Mouse (Mus musculus): ENCODE results near the gene Prkar1b. TPM values are rescaled to one million over a fixed set of nuclear protein-coding genes. Genes with fewer than 3 reads are reported as not detected.

Prkar1b gene
- total and polyA plus RNA-seq, 2 experiments from 2014 or later, result 303 to 392 TPM

- Histone ChIP-seq H3K27me3 (ENCODE audit: insufficient read depth, low read length) (no peaks in the 10 kb centered on the region), H3K36me3 (ENCODE audit: insufficient read depth) (no peaks in the 10 kb centered on the region), H3K9me3 (ENCODE audit: low read length) (no peaks in the 10 kb centered on the region), H3K4me2 (ENCODE audit: low read depth) (no peak overlapping the region), H3K27ac (ENCODE audit: low read depth, low read length) (no peak overlapping the region), H3K9ac (no peak overlapping the region), H3K4me3 (ENCODE audit: low read depth, low read length) (no peak overlapping the region), H3K4me1 (ENCODE audit: insufficient read depth) (no peaks in the 10 kb centered on the region)
- no peak for ATAC-seq
- TF ChIP-seq CTCF (IDR thresholded peaks at IDR 0.05; ENCODE audit: low read depth), result no peak
- DNase-seq, result no peak
- 50% methylated on average over 7 of the region's 7 CpGs for WGBS
These were observed 82.8 kb downstream of the Prkar1b start for GRCm38 (mm10) chr5:139066861-139067614.

DNA sequence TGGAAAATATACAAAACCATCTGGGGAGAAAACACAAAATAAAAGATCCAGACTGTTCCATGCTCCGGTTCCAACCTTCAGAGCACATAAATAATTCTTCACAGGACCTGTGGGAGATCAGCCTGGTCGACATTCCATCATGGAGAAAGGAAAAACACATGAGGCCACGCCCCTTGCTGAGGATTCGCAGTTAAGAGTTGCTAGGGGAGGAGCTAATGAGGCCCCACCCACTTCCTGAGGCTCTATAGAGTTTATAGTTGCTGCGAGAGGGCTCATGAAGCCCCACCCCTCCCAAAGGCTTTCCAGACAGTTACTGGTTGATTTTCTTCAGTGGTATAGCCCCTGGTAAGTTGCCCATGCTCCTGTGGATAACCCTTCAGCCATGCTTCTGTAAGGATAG lies 85.2 kb downstream of the Prkar1b start:
- no peak for DNase-seq
- Histone ChIP-seq H3K4me2 (ENCODE audit: low read depth) (no peak overlapping the region), H3K9ac (no peak overlapping the region), H3K36me3 (ENCODE audit: insufficient read depth) (no peaks in the 10 kb centered on the region; the same call in 1 of the 2 replicates), H3K4me1 (ENCODE audit: insufficient read depth) (no peaks in the 10 kb centered on the region), H3K9me3 (ENCODE audit: low read length) (no peaks in the 10 kb centered on the region), H3K27me3 (ENCODE audit: insufficient read depth, low read length) (no peaks in the 10 kb centered on the region), H3K4me3 (ENCODE audit: low read depth, low read length) (no peak overlapping the region), H3K27ac (ENCODE audit: low read depth, low read length) (no peak overlapping the region)
- no peak for TF ChIP-seq CTCF (IDR thresholded peaks at IDR 0.05; ENCODE audit: low read depth)
- WGBS, result 72% methylated on average over 5 of the region's 5 CpGs
- ATAC-seq, result no peak

DNA sequence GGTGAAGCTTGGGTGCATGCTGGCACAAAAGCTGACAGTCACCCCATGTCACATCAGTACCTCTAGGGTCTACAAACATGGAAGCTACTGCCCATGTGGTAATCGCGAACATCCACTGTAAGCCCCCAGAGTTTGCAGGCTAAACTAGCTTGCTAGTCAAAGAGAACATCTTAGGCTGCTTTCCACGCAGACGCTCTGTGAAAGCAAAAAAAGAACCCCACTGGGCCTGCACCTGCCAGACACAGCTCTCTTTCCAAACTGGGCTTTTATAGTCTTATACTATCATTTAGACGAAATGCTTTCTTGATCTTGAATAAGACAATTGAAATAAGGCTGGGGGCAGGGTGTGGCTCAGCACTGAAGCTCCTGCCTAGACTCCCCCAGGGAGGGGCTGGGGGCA lies 88.1 kb downstream of the Prkar1b start:
- no peak for TF ChIP-seq CTCF (IDR thresholded peaks at IDR 0.05; ENCODE audit: low read depth)
- Histone ChIP-seq H3K4me3 (ENCODE audit: low read depth, low read length) (no peak overlapping the region), H3K9me3 (ENCODE audit: low read length) (no peaks in the 10 kb centered on the region), H3K36me3 (ENCODE audit: insufficient read depth) (no peaks in the 10 kb centered on the region; the same call in 1 of the 2 replicates), H3K4me2 (ENCODE audit: low read depth) (no peak overlapping the region), H3K9ac (no peak overlapping the region), H3K27ac (ENCODE audit: low read depth, low read length) (no peak overlapping the region), H3K4me1 (ENCODE audit: insufficient read depth) (no peaks in the 10 kb centered on the region), H3K27me3 (ENCODE audit: insufficient read depth, low read length) (no peaks in the 10 kb centered on the region)
- DNase-seq, result no peak
- 47% methylated on average over 5 of the region's 5 CpGs for WGBS
- ATAC-seq, result no peak; the same call in 1 of the 2 replicates

- no peaks in the 10 kb centered on the region for H3K27me3 ChIP-seq (ENCODE audit: insufficient read depth, low read length)
- no peak overlapping the region for H3K9ac ChIP-seq
- no peaks in the 10 kb centered on the region; the same call in 1 of the 2 replicates for H3K36me3 ChIP-seq (ENCODE audit: insufficient read depth)
- no peak for TF ChIP-seq CTCF (IDR thresholded peaks at IDR 0.05; ENCODE audit: low read depth)
- DNase-seq (no peak), ATAC-seq (no peak)
- H3K4me1 ChIP-seq (ENCODE audit: insufficient read depth), result no peaks in the 10 kb centered on the region
- no peak overlapping the region for H3K4me3 ChIP-seq (ENCODE audit: low read depth, low read length)
- 85% methylated on average over 12 of the region's 12 CpGs for WGBS
- no peak overlapping the region for H3K27ac ChIP-seq (ENCODE audit: low read depth, low read length)
- no peak overlapping the region for H3K4me2 ChIP-seq (ENCODE audit: low read depth)
- H3K9me3 ChIP-seq (ENCODE audit: low read length), result no peaks in the 10 kb centered on the region
These were observed 89.2 kb downstream of the Prkar1b start for GRCm38 (mm10) chr5:139060460-139061051.

- Histone ChIP-seq H3K4me3 (ENCODE audit: low read depth, low read length) (no peak overlapping the region), H3K9me3 (ENCODE audit: low read length) (no peaks in the 10 kb centered on the region), H3K27ac (ENCODE audit: low read depth, low read length) (no peak overlapping the region), H3K36me3 (ENCODE audit: insufficient read depth) (peaks cover 8% of the 10 kb centered on the region), H3K9ac (no peak overlapping the region), H3K4me2 (ENCODE audit: low read depth) (no peak overlapping the region), H3K27me3 (ENCODE audit: insufficient read depth, low read length) (no peaks in the 10 kb centered on the region), H3K4me1 (ENCODE audit: insufficient read depth) (peaks cover 5% of the 10 kb centered on the region; the same call in 1 of the 2 replicates)
- TF ChIP-seq CTCF (IDR thresholded peaks at IDR 0.05; ENCODE audit: low read depth), result no peak
- DNase-seq, result no peak
- WGBS, result 86% methylated on average over 10 of the region's 10 CpGs
- no peak for ATAC-seq
These were observed 96.6 kb downstream of the Prkar1b start for GRCm38 (mm10) chr5:139053176-139053575.

- H3K4me2 ChIP-seq (ENCODE audit: low read depth), result peak overlapping the region; percentile 17; the same call in 1 of the 2 replicates
- WGBS, result 34% methylated on average over 18 of the region's 18 CpGs
- TF ChIP-seq CTCF (IDR thresholded peaks at IDR 0.05; ENCODE audit: low read depth), result no peak
- H3K4me1 ChIP-seq (ENCODE audit: insufficient read depth), result peaks cover 5% of the 10 kb centered on the region; the same call in 1 of the 2 replicates
- H3K27ac ChIP-seq (ENCODE audit: low read depth, low read length), result peak overlapping the region; percentile 21; the same call in 1 of the 2 replicates
- H3K36me3 ChIP-seq (ENCODE audit: insufficient read depth), result peaks cover 8% of the 10 kb centered on the region
- no peaks in the 10 kb centered on the region for H3K27me3 ChIP-seq (ENCODE audit: insufficient read depth, low read length)
- peak; percentile 41 for DNase-seq
- no peaks in the 10 kb centered on the region for H3K9me3 ChIP-seq (ENCODE audit: low read length)
- H3K9ac ChIP-seq, result no peak overlapping the region
- H3K4me3 ChIP-seq (ENCODE audit: low read depth, low read length), result no peak overlapping the region
- peak; percentile 73 for ATAC-seq
These were observed 98.5 kb downstream of the Prkar1b start for GRCm38 (mm10) chr5:139051276-139051675.

GRCm38 (mm10) chr5:139049367-139049766 lies 100.4 kb downstream of the Prkar1b start:
- Histone ChIP-seq H3K27ac (ENCODE audit: low read depth, low read length) (no peak overlapping the region), H3K36me3 (ENCODE audit: insufficient read depth) (peaks cover 16% of the 10 kb centered on the region), H3K9ac (no peak overlapping the region), H3K27me3 (ENCODE audit: insufficient read depth, low read length) (no peaks in the 10 kb centered on the region), H3K4me1 (ENCODE audit: insufficient read depth) (peaks cover 5% of the 10 kb centered on the region; the same call in 1 of the 2 replicates), H3K4me2 (ENCODE audit: low read depth) (no peak overlapping the region), H3K9me3 (ENCODE audit: low read length) (no peaks in the 10 kb centered on the region), H3K4me3 (ENCODE audit: low read depth, low read length) (no peak overlapping the region)
- no peak for TF ChIP-seq CTCF (IDR thresholded peaks at IDR 0.05; ENCODE audit: low read depth)
- WGBS, result 72% methylated on average over 7 of the region's 7 CpGs
- ATAC-seq, result no peak
- DNase-seq, result no peak
